Mouse (Mus musculus): ENCODE data around the gene Lrr1.
"Not testable (repeated sequence)": the region's sequence is repeated elsewhere in the genome, so short reads cannot be mapped to it uniquely, and the experiment has no call there.

The Lrr1 gene

GRCm38 (mm10) chr12:69168461-69169106 is at the start of gene Lrr1:
Gene Lrr1, plus strand, starts transcription at chr12:69168814.
- DNase-seq (ENCODE audit: low read depth, low spot score): peak; percentile 86

GRCm38 (mm10) chr12:69119908-69120307 is 48.7 kb upstream of the Lrr1 start:
- DNase-seq (ENCODE audit: low read depth, low spot score): no peak

GRCm38 (mm10) chr12:69122801-69123200 is 45.8 kb upstream of the Lrr1 start:
- DNase-seq (ENCODE audit: low read depth, low spot score): no peak

- DNase-seq (ENCODE audit: low read depth, low spot score): no peak
These were observed 43.5 kb upstream of the Lrr1 start for GRCm38 (mm10) chr12:69125066-69125465.

GRCm38 (mm10) chr12:69127170-69127569 is 41.4 kb upstream of the Lrr1 start:
- peak; percentile 48 for DNase-seq (ENCODE audit: low read depth, low spot score)

- no peak for DNase-seq (ENCODE audit: low read depth, low spot score)
These were observed 41.0 kb upstream of the Lrr1 start for GRCm38 (mm10) chr12:69127626-69128025.

- no peak for DNase-seq (ENCODE audit: low read depth, low spot score)
These were observed 38.8 kb upstream of the Lrr1 start for GRCm38 (mm10) chr12:69129634-69130310.

GRCm38 (mm10) chr12:69130486-69130885 is 38.1 kb upstream of the Lrr1 start:
- DNase-seq (ENCODE audit: low read depth, low spot score): peak; percentile 25

- no peak for DNase-seq (ENCODE audit: low read depth, low spot score)
These were observed 37.3 kb upstream of the Lrr1 start for GRCm38 (mm10) chr12:69131267-69131666.

GRCm38 (mm10) chr12:69131981-69132380 is 36.6 kb upstream of the Lrr1 start:
- DNase-seq (ENCODE audit: low read depth, low spot score): peak; percentile 44

- DNase-seq (ENCODE audit: low read depth, low spot score): no peak
These were observed 29.4 kb upstream of the Lrr1 start for GRCm38 (mm10) chr12:69139201-69139600.

GRCm38 (mm10) chr12:69139841-69140240 is 28.8 kb upstream of the Lrr1 start:
- no peak for DNase-seq (ENCODE audit: low read depth, low spot score)

GRCm38 (mm10) chr12:69143460-69143859 is 25.2 kb upstream of the Lrr1 start:
- DNase-seq (ENCODE audit: low read depth, low spot score): no peak

GRCm38 (mm10) chr12:69147166-69147735 is 21.4 kb upstream of the Lrr1 start:
- no peak for DNase-seq (ENCODE audit: low read depth, low spot score)

GRCm38 (mm10) chr12:69150049-69150448 is 18.6 kb upstream of the Lrr1 start:
- no peak for DNase-seq (ENCODE audit: low read depth, low spot score)

GRCm38 (mm10) chr12:69155923-69156322 is 12.7 kb upstream of the Lrr1 start:
- DNase-seq (ENCODE audit: low read depth, low spot score): no peak

GRCm38 (mm10) chr12:69156436-69156835 is 12.2 kb upstream of the Lrr1 start:
- DNase-seq (ENCODE audit: low read depth, low spot score): no peak

GRCm38 (mm10) chr12:69157107-69157506 is 11.5 kb upstream of the Lrr1 start:
- no peak for DNase-seq (ENCODE audit: low read depth, low spot score)

- DNase-seq (ENCODE audit: low read depth, low spot score): no peak
These were observed 10.2 kb upstream of the Lrr1 start for GRCm38 (mm10) chr12:69158366-69158764.

GRCm38 (mm10) chr12:69158765-69159577 is 9.6 kb upstream of the Lrr1 start, which contains the start of gene Rps29:
Gene Rps29, minus strand, starts transcription at chr12:69159186.
- DNase-seq (ENCODE audit: low read depth, low spot score): peak; percentile 99

GRCm38 (mm10) chr12:69159578-69159940 is 9.1 kb upstream of the Lrr1 start:
- DNase-seq (ENCODE audit: low read depth, low spot score): peak; percentile 89

- DNase-seq (ENCODE audit: low read depth, low spot score): not testable (repeated sequence)
These were observed 7.9 kb upstream of the Lrr1 start for GRCm38 (mm10) chr12:69160677-69161076.

Measured in CD4-positive helper T cell, adult 2 months (primary cell).